Mouse (Mus musculus): ENCODE measurements around the gene Mospd3. TPM values are rescaled to one million over a fixed set of nuclear protein-coding genes. Genes with fewer than 3 reads are reported as not detected.

Gene Mospd3
- polyA plus RNA-seq, 1 experiment from 2014 or later, result 16.4 TPM

DNA sequence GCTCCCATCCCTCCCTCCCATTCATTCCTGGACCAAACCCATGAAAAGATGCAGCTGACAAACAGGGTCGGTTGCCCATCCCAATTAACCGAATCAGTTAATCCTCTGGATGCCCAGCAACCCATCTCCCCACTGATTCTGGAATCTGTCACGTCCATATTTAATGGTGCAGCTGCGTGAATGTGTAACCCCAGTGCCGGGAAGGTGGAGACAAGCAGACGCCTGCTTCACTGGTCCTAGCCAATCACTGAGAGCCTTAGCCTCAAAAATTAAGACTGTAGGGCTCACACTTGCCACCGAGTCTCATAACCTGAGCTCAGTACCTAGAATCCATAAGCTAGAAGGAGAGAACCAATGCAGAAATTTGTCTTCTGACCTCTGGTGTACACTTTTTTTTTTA is 4.9 kb downstream of the Mospd3 start:
- Histone ChIP-seq H3K4me3 (no peak overlapping the region), H3K27me3 (ENCODE audit: low read depth, poor library complexity, severe bottlenecking) (no peaks in the 10 kb centered on the region), H3K4me1 (peaks cover 20% of the 10 kb centered on the region), H3K36me3 (peaks cover 15% of the 10 kb centered on the region; the same call in 1 of the 2 replicates), H3K9me3 (replicated peaks) (no peaks in the 10 kb centered on the region), H3K27ac (no peak overlapping the region)
- WGBS, result 83% methylated on average over 7 of the region's 7 CpGs
- no peak for DNase-seq (ENCODE audit: low spot score)

DNA sequence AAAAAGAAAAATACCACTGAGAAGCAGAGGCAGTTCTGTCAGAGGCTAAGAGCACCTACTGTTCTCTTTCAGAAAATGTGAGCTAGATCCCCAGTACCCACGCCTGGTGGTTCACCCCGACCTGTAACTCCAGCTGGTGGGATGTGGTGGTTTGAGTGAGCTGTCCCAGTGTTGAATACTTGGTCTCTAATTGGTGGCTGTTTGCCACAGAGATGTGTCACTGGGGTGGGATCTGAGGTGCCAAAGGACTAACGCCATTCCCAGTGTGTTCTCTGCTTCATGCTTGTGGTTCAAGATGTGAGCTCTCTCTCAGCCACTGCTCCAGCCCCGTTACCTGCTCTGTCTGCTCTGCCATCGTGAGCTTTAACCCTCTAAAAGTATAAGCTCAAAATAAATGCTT is 10.4 kb downstream of the Mospd3 start:
- H3K9me3 ChIP-seq (replicated peaks), result no peaks in the 10 kb centered on the region
- H3K4me3 ChIP-seq, result no peak overlapping the region
- no peaks in the 10 kb centered on the region for H3K4me1 ChIP-seq
- DNase-seq (ENCODE audit: low spot score), result no peak
- no peak overlapping the region for H3K27ac ChIP-seq
- H3K36me3 ChIP-seq, result no peaks in the 10 kb centered on the region
- no peaks in the 10 kb centered on the region for H3K27me3 ChIP-seq (ENCODE audit: low read depth, poor library complexity, severe bottlenecking)
- 75% methylated on average over 5 of the region's 5 CpGs for WGBS

GRCm38 (mm10) chr5:137584976-137585375 is 15.9 kb downstream of the Mospd3 start:
- no peak overlapping the region for H3K4me3 ChIP-seq
- H3K36me3 ChIP-seq, result no peaks in the 10 kb centered on the region
- no peak overlapping the region for H3K27ac ChIP-seq
- 43% methylated on average over 8 of the region's 8 CpGs for WGBS
- peak; percentile 66 for DNase-seq (ENCODE audit: low spot score)
- H3K9me3 ChIP-seq (replicated peaks), result no peaks in the 10 kb centered on the region
- peaks cover 13% of the 10 kb centered on the region for H3K4me1 ChIP-seq
- H3K27me3 ChIP-seq (ENCODE audit: low read depth, poor library complexity, severe bottlenecking), result peaks cover 41% of the 10 kb centered on the region

- H3K36me3 ChIP-seq, result no peaks in the 10 kb centered on the region
- no peaks in the 10 kb centered on the region for H3K9me3 ChIP-seq (replicated peaks)
- DNase-seq (ENCODE audit: low spot score), result peak; percentile 45
- H3K4me1 ChIP-seq, result peaks cover 13% of the 10 kb centered on the region
- 0 out of 2 replicates have a peak overlapping the region, but pooled peaks have one; percentile 8 for H3K27ac ChIP-seq
- WGBS, result 18% methylated on average over 27 of the region's 27 CpGs
- H3K27me3 ChIP-seq (ENCODE audit: low read depth, poor library complexity, severe bottlenecking), result peaks cover 41% of the 10 kb centered on the region
- H3K4me3 ChIP-seq, result peak overlapping the region; percentile 42
Measured at GRCm38 (mm10) chr5:137583670-137584169, 17.1 kb downstream of the Mospd3 start.

DNA sequence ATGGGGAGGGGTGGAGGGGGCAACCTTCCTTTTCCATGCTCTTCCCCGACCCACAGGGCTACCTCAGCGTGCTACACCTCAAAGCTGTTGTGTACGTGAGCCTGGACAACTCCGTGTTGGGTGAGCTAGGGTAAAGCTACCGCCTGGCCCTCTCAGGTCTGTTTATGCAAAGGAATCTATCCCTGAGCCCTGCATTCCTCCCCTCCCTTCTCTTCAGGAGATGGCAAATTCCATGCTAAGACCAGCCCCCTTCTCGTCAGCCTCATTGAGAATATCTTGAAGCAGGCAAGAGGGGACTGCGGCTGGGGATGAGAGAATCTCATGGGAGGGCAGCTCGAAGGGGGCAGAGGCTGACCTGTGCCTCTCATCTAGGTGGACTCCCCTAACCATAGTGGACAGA is 18.2 kb downstream of the Mospd3 start:
- Histone ChIP-seq H3K36me3 (no peaks in the 10 kb centered on the region), H3K4me3 (no peak overlapping the region)
- 36% methylated on average over 8 of the region's 8 CpGs for WGBS

DNA sequence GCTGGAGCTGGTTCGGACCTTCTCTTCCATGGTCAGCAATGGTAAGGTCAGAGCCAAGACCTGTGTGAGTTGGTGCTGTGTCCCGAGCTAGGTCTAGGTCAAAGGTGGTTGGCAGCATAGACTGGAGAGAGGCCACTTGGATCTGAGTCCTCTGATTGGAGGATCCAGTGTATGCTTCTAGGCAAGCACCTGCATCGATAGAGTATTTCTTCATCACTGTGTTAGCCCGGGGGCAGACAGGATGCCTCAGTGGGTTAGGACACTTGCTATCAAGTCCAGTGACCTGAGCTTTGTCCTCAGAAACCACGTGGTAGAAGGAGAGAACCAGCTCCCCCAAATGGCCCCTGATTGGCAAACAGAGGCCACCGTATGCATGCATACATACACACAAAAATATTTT is 20.6 kb downstream of the Mospd3 start:
- Histone ChIP-seq H3K36me3 (no peaks in the 10 kb centered on the region), H3K27me3 (ENCODE audit: low read depth, poor library complexity, severe bottlenecking) (peaks cover 56% of the 10 kb centered on the region), H3K27ac (no peak overlapping the region), H3K4me3 (no peak overlapping the region), H3K4me1 (peaks cover 13% of the 10 kb centered on the region), H3K9me3 (replicated peaks) (no peaks in the 10 kb centered on the region)
- DNase-seq (ENCODE audit: low spot score), result no peak
- 81% methylated on average over 6 of the region's 6 CpGs for WGBS

More for the DNA sequence above, 18.2 kb downstream of the Mospd3 start:
- no peak overlapping the region for H3K27ac ChIP-seq
- H3K27me3 ChIP-seq (ENCODE audit: low read depth, poor library complexity, severe bottlenecking), result peaks cover 41% of the 10 kb centered on the region
- H3K4me1 ChIP-seq, result peaks cover 13% of the 10 kb centered on the region
- no peak for DNase-seq (ENCODE audit: low spot score)
- no peaks in the 10 kb centered on the region for H3K9me3 ChIP-seq (replicated peaks)

GRCm38 (mm10) chr5:137574470-137574901 is 26.4 kb downstream of the Mospd3 start:
- Histone ChIP-seq H3K4me3 (peak overlapping the region; percentile 38), H3K27ac (0 out of 2 replicates have a peak overlapping the region, but pooled peaks have one; percentile 12), H3K36me3 (no peaks in the 10 kb centered on the region), H3K9me3 (replicated peaks) (no peaks in the 10 kb centered on the region), H3K4me1 (peaks cover 10% of the 10 kb centered on the region), H3K27me3 (ENCODE audit: low read depth, poor library complexity, severe bottlenecking) (peaks cover 35% of the 10 kb centered on the region)
- peak; percentile 57 for DNase-seq (ENCODE audit: low spot score)
- WGBS, result 6% methylated on average over 27 of the region's 27 CpGs

DNA sequence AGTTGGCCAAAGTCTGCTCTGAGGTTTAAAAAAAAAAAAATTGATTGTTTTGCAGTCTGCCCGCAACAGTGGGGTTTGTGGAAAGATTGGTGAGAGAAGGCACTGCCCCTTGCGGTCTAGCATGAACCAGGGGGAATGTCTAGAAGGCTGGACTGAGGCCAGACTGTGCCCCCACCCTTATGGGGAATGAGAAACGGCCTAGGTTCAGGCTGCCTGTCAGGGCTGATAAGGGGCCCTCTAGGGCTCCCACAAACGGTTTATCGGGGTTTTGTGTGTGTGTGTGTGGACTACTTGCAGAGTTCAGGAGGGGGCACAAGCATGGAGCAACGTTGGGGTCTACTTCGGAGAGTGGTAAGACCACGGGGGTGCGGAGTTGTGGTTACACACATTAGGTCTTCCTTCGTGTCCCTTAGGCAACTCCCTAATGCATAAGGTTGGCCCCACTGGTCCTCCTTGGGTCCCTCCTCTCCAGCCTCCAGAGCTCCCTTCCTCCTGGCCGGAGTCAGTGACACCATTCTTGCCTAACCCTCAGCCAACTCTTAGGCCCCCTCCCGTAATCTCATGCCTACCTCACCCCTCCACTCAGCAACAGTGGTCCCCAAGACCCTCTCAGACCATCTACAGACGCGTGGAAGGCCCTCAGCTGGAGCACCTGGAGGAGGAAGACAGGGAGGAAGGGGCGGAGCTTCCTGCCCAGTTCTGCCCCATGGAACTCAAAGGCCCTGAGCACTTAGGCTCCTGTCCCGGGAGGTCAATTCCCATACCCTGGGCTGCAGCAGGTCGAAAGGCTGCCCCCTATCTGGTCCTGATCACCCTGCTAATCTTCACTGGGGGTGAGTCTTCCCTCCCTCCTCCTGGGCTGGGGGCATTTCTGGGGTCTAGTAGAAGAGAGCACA is 29.9 kb downstream of the Mospd3 start:
- WGBS, result 83% methylated on average over 17 of the region's 17 CpGs
- no peak overlapping the region for H3K4me3 ChIP-seq
- DNase-seq (ENCODE audit: low spot score), result no peak
- H3K9me3 ChIP-seq (replicated peaks), result no peaks in the 10 kb centered on the region
- no peak overlapping the region for H3K27ac ChIP-seq
- peaks cover 14% of the 10 kb centered on the region for H3K4me1 ChIP-seq
- H3K27me3 ChIP-seq (ENCODE audit: low read depth, poor library complexity, severe bottlenecking), result peaks cover 34% of the 10 kb centered on the region
- H3K36me3 ChIP-seq, result no peaks in the 10 kb centered on the region

DNA sequence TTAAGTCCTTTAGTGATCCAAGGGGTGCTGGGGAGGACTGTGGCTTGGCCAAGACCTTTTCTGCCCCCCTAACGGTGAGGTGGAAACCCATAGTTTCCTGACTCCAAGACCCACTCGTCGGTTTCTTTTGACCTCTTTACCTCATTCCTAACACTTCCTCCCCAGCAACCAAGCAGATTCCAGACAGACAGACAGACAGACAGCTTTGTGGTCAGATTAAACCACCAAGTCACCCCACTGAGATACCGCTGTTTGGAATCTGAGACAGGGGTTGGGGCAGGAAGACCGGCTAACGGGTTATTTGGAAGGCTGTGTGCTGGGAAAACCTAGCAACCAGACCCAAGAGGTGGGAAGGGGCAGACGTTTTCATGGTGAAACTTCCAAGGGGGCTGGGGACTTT is 30.7 kb downstream of the Mospd3 start:
- Histone ChIP-seq H3K27me3 (ENCODE audit: low read depth, poor library complexity, severe bottlenecking) (peaks cover 27% of the 10 kb centered on the region), H3K9me3 (replicated peaks) (no peaks in the 10 kb centered on the region), H3K4me1 (peaks cover 14% of the 10 kb centered on the region), H3K36me3 (no peaks in the 10 kb centered on the region), H3K27ac (no peak overlapping the region), H3K4me3 (no peak overlapping the region)
- no peak for DNase-seq (ENCODE audit: low spot score)
- 68% methylated on average over 7 of the region's 7 CpGs for WGBS

DNA sequence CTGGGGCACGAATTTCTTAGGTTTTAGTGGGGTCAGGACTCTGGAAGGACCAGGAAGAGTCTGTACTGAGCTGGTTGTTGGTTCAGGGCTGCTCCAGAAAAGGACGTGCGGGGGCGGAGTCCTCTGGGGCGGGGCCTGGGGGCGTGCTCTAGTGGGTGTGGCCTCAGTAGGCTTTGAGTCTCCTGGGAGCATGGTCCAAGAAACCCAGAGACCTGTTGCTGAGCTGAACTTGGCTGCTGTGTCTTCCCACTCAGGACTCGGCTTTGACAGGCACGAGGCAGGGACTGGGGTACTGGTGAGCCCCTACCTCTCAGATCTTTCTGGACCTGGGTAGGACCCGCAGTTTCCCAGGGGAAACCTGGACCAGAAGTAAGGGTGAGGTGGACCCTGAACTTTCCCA is 31.2 kb downstream of the Mospd3 start, which contains the start of gene Tfr2:
Gene Tfr2 (plus strand): TSS at position 176 of the 400 bp plus-strand sequence.
- DNase-seq (ENCODE audit: low spot score), result no peak
- Histone ChIP-seq H3K27ac (no peak within 1 kb of the TSS; the same call in 1 of the 2 replicates), H3K9me3 (replicated peaks) (no peaks in the 10 kb centered on the region), H3K4me3 (no peak within 1 kb of the TSS), H3K4me1 (peaks cover 13% of the 10 kb centered on the region), H3K27me3 (ENCODE audit: low read depth, poor library complexity, severe bottlenecking) (peaks cover 22% of the 10 kb centered on the region), H3K36me3 (no peaks in the 10 kb centered on the region)
- WGBS, result 30% methylated on average over 9 of the region's 9 CpGs

DNA sequence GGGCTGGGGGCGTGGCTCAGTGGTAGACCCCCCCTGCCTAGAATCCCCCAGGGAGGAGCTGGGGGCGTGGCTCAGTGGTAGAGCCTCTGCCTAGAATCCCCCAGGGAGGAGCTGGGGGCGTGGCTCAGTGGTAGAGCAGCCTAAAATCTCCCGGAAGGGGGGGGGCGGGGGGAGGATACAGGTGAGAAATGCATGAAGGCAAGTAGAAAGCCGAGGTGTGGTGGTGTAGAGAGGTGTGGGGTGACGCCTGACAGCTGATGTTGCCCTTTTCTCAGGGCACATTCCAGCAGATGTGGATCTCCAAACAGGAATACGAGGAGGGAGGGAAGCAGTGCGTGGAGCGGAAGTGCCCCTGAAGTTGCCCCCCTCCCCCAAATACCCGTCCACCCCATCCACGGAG is 31.8 kb downstream of the Mospd3 start:
- Histone ChIP-seq H3K27ac (no peak overlapping the region), H3K4me3 (no peak overlapping the region), H3K36me3 (no peaks in the 10 kb centered on the region), H3K4me1 (peaks cover 8% of the 10 kb centered on the region; the same call in 1 of the 2 replicates), H3K9me3 (replicated peaks) (no peaks in the 10 kb centered on the region), H3K27me3 (ENCODE audit: low read depth, poor library complexity, severe bottlenecking) (peaks cover 15% of the 10 kb centered on the region)
- DNase-seq (ENCODE audit: low spot score), result no peak
- WGBS, result 65% methylated on average over 12 of the region's 12 CpGs

- Histone ChIP-seq H3K4me1 (peaks cover 8% of the 10 kb centered on the region; the same call in 1 of the 2 replicates), H3K36me3 (no peaks in the 10 kb centered on the region), H3K4me3 (no peak overlapping the region), H3K9me3 (replicated peaks) (no peaks in the 10 kb centered on the region), H3K27me3 (ENCODE audit: low read depth, poor library complexity, severe bottlenecking) (peaks cover 8% of the 10 kb centered on the region; the same call in 1 of the 2 replicates), H3K27ac (no peak overlapping the region)
- 88% methylated on average over 8 of the region's 8 CpGs for whole genome bisulfite sequencing
- DNase-seq (ENCODE audit: low spot score), result no peak
Measured at GRCm38 (mm10) chr5:137568223-137568798, 32.5 kb downstream of the Mospd3 start.

- no peak for DNase-seq (ENCODE audit: low spot score)
- 94% methylated on average over 5 of the region's 5 CpGs for WGBS
- no peaks in the 10 kb centered on the region for H3K36me3 ChIP-seq
- H3K4me3 ChIP-seq, result no peak overlapping the region
- H3K9me3 ChIP-seq (replicated peaks), result no peaks in the 10 kb centered on the region
- H3K27me3 ChIP-seq (ENCODE audit: low read depth, poor library complexity, severe bottlenecking), result 0 out of 2 replicates have a peak, but pooled peaks cover 7% of the 10 kb centered on the region
- H3K27ac ChIP-seq, result no peak overlapping the region
- peaks cover 8% of the 10 kb centered on the region; the same call in 1 of the 2 replicates for H3K4me1 ChIP-seq
Measured at GRCm38 (mm10) chr5:137566416-137566815, 34.4 kb downstream of the Mospd3 start.
